Mouse (Mus musculus): ENCODE measurements around the gene Hnrnpul1.
A peak's percentile ranks its signal among the peaks of the same experiment; 100 is the strongest.

Gene Hnrnpul1

DNA sequence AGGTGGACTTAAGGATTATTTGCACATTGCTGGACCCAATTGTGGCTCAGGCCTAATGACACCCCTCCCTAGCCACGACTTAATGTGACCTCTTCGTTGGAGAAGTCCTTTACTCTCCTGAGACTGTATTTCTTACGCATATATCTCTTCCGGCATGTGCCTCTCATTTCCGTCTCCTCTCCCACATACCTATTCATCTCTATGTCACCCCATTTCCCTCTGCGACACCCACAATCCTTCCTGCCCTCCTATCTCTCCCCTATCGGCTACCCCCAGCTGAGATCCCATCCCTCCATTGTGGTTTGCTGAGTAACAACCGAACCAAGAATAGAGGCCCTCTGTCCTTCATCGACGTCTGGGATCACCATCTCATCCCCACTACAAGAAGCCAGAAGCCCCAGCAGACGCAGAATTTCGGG is 64.9 kb downstream of the Hnrnpul1 start:
- no peak for ATAC-seq (ENCODE audit: low TSS enrichment)

DNA sequence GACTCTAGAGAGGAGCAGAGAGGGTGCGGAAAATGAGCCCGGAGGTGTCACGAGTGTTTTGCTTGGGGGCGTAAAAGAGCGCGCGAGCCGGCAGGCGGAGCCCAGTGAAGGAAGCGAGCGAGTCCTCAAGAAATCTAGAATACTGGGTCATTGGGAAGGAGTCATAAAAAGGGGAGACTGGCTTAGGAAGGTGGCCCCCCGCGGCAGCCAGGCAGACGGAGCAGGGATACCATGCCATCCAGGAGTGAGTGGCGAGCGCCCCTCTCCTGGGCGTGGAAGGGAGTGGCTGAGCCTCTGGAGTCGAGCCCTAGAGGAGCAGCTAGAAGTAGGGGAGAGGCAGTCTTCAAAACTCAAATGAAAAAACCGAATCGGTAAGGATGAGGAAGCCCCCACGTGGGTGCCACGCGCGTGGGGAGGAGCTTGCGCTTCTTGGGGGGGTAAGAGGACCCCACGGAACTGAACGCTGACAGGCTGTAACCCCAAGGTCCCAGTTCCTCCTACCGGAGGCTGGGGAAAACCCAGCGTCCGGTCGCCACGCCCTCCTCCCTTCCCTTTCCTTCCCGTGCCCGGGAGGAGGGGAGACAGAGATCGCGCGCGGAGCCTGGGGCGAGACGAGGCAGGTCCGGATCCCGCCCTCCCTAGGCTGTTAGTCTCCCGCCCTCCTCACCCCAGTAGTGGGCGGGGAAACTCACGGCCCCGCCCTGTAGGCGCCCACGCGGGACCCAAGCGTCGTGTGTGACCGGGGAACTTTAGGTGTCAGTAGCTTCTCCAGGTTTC is 65.6 kb downstream of the Hnrnpul1 start:
- peak; percentile 27 for ATAC-seq (ENCODE audit: low TSS enrichment)

DNA sequence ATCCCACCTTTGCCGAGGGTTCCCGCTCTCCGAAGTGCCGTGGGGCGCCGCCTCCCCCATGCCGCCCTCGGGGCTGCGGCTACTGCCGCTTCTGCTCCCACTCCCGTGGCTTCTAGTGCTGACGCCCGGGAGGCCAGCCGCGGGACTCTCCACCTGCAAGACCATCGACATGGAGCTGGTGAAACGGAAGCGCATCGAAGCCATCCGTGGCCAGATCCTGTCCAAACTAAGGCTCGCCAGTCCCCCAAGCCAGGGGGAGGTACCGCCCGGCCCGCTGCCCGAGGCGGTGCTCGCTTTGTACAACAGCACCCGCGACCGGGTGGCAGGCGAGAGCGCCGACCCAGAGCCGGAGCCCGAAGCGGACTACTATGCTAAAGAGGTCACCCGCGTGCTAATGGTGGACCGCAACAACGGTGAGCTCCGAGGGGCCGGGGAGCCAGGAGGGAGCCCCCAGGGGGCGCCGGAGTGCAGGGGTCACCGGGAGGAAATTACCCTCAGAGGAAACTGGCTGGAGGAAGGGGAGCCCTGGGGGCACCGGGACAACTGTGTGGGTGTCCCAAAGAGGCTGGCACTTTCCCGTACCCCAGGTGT is 66.7 kb downstream of the Hnrnpul1 start:
- no peak for ATAC-seq (ENCODE audit: low TSS enrichment)

DNA sequence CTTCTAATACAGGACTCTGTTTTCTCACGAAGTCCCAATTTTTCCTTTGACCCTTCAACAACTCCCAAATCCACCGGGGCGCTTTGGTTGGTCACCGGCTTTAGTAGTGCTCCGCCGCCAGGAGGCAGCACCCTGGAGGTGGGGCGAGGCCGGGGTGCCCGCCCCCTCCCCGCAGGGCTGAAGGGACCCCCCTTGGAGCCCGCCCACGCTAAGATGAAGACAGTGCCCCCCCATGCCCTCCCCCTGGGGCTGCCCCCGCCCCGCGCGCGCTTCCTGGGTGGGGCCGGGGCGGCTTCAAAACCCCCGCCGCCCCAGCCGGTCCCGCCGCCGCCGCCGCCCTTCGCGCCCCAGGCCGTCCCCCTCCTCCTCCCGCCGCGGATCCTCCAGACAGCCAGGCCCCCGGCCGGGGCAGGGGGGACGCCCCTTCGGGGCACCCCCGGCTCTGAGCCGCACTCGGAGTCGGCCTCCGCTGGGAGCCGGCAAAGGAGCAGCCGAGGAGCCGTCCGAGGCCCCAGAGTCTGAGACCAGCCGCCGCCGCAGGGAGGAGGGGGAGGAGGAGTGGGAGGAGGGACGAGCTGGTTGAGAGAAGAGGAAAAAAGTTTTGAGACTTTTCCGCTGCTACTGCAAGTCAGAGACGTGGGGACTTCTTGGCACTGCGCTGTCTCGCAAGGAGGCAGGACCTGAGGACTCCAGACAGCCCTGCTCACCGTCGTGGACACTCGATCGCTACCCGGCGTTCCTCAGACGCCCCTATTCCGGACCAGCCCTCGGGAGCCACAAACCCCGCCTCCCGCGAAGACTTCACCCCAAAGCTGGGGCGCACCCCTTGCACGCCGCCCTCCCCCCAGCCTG is 67.7 kb downstream of the Hnrnpul1 start, which contains the start of gene Tgfb1:
Tgfb1 (plus strand) TSS at position 323 of the 852 bp plus-strand sequence.
- ATAC-seq (ENCODE audit: low TSS enrichment) = no peak

DNA sequence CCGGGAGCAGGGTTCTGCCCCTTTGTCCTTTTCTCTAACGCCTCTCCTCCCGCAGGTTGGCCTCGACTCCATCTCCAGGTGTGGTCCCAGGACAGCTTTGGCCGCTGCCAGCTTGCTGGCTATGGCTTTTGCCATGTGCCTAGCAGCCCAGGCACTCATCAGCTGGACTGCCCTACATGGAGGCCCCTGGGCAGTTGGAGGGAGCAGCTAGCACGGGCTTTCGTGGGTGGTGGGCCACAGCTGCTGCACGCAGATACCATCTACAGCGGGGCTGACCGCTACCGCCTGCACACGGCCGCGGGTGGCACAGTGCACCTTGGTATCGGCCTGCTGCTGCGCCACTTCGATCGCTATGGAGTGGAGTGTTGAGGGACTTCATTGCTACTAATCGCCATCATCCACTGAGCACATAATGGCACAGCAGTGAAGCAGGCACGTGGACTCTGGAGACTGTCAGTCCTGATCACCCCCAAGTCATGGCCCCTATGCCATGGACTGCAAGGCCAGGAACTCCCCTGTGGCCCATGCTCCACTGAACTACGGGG is 68.6 kb downstream of the Hnrnpul1 start:
- no peak for ATAC-seq (ENCODE audit: low TSS enrichment)

DNA sequence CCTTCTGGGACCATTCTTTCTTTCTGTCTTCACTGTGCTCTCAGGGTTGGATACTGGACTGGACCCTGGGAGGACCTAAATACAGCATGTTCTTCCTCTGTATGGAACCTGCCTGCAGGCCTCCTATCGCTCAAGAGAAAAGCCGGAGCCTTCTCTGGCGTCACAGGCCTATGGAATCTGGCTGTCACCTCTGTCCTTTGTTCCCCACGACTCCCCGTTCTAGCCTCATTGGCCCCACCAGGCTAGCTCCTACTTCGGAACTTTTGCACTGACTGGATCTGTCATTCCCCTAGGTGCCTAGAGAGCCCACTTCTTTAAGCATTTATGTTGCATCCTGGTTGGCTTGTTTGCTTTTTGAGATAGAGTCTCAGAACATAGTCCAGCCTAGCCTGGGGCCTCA is 69.9 kb downstream of the Hnrnpul1 start:
- ATAC-seq (ENCODE audit: low TSS enrichment) = no peak

DNA sequence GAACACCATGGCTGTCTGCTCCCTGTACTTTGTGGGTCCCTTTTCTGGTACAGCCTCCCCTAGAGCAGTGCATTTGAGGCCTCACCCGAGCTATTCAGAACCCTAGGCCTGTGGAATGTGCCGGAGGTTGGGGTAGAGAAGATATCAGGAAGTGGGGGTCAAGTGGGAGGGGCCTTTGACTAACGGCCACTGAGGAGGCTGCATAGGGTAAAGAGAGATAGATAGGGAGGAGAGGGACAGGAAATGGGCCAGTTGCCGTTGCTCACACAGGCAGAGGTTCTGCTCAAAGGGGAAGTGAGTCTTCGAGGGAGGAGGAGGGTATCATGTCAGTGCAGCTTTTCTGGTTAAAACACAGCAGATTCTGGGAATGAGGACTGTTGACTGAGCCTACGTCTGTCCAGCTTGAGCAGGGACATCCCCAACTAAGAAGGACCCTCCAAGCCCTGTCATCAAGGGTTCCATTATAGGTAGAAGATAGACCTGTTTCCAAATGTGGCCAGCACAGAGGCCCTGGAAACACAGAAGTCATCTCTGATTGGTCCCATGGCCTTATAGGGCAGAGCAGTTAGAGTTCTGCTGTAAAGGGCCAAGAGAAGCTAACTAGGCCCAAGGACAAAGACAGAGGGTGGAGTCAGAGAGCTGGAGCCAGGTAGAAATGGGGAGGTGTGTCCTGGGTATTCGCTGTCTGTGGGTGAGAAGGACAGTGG is 70.9 kb downstream of the Hnrnpul1 start:
- no peak for ATAC-seq (ENCODE audit: low TSS enrichment)

DNA sequence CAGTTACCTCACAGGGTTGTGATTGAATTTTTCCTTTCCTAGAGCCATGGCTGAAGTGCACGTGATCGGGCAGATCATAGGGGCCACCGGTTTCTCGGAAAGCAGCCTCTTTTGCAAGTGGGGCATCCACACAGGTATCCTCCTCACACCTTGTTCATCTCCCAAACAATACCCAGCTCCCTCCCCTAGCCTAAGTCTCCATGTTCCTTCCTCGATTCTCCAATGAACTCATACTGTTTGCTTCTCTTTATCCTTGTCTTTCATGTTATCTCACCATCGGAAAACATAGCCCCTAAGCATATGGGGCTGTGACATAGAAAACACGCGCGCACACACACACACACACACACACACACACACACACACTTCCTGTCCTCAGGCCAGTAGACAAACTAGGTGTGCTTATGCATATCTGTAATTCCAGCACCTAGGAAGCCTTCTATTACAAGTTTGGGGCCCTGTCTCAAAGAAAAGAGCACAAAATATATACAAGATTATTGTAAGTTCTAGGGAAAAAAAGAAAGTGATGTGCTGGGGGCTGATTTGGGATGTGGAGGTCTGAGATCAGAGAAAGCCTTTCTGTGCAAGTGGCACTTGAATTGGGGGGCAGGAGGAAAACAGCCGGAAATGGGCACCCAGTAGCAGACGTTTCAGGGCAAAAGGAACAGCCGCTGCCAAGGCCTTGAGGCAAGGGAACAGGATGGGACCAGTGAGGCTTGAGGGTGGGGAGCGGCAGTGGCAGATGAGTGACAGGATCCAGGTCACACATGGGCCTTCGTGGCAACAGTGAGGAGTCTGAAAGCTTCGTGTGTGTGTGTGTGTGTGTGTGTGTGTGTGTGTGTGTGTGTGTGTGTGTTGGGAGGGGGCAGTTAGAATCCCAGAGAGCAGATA is 73.0 kb downstream of the Hnrnpul1 start:
- ATAC-seq (ENCODE audit: low TSS enrichment) = no peak

DNA sequence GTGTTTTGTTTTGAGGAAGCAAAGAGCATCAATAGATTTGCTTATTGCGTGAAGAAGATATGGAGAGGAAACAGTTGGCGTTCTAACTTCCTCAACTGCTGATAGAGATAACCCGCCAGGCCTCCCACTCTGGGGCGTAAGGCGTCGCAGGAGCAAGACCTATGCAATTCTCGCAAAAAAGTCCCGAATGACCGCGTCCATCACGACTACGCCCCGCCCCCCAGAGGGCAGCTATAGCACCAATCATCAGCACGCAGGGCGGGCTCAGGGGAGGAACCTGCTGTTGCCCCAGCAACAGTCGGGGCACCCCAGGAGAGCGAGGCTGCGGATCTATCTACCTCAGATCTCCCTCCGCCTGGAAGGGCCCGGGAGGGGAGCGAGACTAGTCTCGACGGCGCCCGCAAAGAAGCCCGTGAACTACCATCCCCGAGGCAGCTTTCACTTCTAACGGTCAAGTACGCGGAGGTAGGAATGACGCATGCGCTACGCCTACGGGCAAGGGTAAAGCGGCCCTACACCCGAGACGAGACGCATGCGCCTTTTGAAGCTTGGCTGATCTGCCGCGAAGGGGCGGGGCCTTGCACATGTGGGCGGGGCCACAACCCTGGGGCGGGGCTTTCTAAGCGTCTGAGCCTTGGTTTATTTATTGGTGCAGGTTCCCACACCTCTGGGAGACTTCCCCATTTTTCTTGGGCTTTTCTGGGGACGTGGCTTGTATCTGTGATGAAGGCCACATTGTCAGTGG is 73.9 kb downstream of the Hnrnpul1 start, which contains the start of gene B9d2:
B9d2 (plus strand) TSS at position 267 of the 745 bp plus-strand sequence.
- peak; percentile 94 for ATAC-seq (ENCODE audit: low TSS enrichment)

DNA sequence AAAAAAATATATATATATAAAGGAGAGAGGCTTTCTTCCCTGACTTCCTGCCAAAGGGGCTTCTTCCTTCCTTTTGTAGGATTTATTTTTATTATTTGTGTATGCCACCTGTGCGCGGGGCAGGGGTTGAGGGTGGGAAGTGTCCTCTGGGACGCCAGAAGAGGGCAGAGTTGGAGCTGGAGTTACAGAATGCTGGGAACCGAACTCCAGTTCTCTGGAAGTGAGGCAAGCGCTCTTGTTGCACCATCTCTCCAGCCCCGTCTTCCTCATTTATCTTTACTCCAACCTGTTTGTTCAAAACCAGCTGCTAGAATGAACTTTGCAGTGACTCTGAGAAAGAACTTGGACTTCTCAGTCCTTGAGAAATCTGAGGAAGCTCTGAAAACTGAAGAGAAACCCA is 74.6 kb downstream of the Hnrnpul1 start:
- ATAC-seq (ENCODE audit: low TSS enrichment) = no peak

DNA sequence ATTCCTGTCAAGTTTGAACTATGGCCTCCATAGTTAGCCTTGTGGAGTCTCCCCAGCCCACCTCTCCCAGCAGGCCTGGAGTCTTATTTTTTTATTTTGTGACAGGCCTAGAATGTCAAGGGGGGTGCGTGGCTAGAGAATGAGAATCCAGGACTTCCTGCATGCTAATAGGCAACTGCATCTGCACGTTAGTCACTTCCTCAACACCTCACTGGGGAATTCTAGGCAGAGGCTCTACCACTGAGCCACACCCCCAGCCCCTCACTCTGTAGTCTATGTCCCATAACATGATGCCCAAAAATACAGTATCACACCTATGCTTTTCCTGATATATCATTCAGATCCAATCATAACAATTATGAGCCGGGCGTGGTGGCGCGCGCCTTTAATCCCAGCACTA is 77.5 kb downstream of the Hnrnpul1 start:
- no peak for ATAC-seq (ENCODE audit: low TSS enrichment)

DNA sequence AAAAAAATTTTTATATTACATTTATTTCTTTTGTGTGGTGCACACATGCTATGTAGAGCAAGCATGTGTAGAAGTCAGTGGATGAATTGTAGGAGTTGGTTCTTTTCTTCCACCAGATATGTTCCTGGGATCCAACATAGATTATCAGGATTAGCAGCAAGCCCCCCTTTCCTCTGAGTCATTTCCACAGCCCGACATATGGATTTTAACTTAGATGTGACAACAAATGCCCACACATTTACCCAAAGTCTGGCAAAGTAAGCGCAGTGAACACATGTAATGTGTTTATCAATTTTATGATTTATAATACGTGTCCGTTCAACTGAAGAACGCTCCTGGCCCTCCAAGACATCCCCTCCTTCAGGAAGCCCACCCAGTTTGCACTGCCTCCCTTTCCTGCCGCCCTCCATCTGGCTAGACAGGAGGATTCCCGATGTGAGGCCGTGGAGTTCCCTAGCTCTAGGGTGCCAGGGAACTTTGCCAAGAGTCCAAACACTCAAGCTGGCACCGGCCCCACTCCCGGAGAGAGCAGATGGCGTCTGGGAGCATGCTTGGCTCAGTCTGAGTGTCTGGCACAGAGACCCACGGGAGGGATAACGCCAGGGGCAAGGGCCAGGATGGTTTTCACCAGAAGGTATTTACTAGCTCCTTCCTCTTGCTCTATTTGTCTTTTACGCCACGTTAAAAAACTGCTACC is 78.3 kb downstream of the Hnrnpul1 start:
- ATAC-seq (ENCODE audit: low TSS enrichment) = peak; percentile 42

DNA sequence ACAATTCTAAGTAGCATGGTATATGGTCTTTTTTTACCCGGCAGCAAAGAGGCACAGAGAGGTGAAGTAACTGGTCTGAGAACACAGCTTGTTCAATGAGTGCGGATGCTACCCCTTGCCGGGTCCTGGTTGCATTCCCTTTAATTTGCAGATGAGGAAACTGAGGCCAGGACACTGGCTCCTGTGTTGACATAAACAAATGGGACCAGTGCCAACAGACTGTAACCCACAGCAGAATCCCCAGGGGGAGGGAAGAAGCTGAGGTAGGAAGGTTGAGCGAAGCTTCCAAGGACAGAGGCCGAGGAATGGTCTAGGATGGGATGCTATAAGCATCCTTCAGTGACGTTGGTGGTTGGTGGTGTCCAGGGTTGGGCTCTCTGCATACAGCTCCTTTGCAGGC is 79.2 kb downstream of the Hnrnpul1 start:
- no peak for ATAC-seq (ENCODE audit: low TSS enrichment)

DNA sequence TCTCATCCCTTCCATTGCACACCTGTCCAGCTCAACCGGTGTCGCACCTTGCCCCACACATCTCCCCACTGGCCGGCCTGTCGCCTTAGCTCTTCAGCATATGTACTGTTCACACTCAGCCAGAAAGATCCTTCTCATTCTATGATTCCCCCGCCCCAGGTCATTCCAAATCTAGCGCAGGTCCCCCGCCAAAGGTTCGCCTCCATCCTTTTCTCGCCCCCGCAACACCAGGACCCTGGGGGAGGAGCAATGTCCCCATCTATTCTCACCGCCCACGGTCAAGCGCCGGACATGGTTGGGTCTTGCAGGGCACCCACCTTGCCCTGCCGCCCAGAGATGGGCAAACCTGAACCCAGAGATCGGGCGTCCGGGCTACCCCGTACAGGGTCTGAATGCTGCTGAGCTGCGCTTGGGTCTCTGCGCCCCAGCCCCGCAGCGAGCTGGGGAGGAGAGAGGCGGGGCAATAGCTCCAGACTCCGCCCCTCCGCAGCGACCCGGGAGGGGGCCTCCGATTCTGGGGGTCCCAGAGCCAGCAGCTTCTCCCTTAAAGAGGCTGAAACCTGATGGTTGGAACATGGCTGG is 79.7 kb downstream of the Hnrnpul1 start, which contains the start of gene Tmem91:
Tmem91 (minus strand) TSS at position 448 of the 582 bp plus-strand sequence.
- ATAC-seq (ENCODE audit: low TSS enrichment) = no peak

DNA sequence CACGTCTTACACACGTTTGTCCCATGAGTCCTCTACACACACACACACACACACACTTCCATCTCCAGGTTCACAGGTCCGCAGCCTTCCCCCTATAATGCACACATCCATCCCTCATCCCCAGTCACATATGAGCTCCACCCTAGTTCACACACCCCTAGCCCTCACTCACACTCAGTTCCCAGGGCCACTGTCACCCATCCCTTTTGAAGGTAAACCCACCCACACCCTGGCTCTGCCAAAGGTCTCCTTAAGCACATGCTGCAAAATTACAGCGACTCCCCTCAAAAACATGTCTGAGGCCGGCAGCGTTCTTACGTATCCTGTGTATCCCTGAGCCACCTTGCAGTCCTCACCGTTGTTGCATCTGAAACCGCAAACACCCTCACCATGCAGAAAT is 80.3 kb downstream of the Hnrnpul1 start:
- no peak for ATAC-seq (ENCODE audit: low TSS enrichment)

DNA sequence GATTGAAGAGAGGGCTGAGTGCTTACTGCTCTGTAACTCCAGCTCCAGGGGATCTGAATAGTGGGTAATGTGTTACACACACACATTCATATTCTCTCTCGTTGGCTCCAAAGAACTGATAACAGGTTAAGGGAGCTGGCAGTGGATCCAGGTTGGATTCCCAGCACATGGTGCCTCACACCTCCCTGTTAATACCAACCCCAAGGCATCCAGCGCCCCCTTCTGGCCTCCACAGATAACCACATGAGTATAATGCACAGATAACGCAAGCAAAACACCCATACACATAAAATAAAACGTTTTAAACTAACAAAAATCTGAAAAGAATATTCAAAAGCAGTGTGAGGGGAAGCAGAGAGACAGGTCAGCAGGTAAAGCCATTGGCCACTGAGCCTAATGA is 82.1 kb downstream of the Hnrnpul1 start:
- no peak for ATAC-seq (ENCODE audit: low TSS enrichment)

DNA sequence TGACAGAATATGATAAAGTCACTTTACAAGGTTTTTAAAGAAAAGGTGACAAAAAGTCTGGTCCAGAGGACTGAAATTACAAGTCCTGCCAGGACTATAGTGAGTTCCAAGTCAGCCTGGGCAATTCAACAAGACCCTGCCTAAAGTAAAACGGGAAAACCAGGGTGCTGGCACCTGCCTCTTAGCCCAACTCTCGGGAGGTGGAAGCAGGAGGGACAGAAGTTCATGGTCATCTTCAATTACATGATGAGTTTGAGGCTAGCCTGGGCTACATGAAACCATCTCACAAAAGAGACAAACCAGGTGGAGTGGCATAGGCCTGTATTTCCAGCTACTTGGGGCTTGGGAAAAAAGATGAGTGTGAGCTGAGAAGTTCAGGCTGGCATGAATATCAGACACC is 82.9 kb downstream of the Hnrnpul1 start:
- ATAC-seq (ENCODE audit: low TSS enrichment) = no peak
